Mouse (Mus musculus): ENCODE measurements at regions not wholly inside any gene's neighbourhood (a gene's known extent, or its start where the extent isn't known, plus 50 kb on each side); places are given as distances from the start of the nearest gene placed in this dataset.

DNA sequence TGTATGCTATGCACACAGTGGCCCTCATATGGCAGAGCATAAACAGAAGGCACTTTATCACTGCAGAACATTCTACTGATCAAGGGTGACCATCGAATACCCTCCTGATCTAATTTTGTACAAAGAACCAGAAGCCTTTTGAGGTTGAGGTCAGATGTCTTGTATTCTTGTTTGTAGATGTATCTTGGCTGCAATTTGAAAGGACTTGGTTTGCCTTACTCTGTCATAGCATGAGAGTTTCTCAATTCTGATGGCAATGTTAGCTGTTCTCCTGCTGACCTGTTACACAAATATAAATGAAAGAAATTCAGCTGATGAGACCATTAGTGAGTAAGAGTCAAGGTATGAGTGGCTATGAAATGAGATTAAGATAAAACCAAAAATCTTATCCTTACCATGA is 199.1 kb upstream of the Aldoart1 start:
- no peak for DNase-seq
- H3K4me3 ChIP-seq (replicated peaks; ENCODE audit: extremely low read depth, low read depth, low read length) = no peak overlapping the region
- no peak for TF ChIP-seq POLR2A (IDR thresholded peaks at IDR 0.05; ENCODE audit: borderline replicate concordance, extremely low read depth, low read depth, low read length)
- TF ChIP-seq CTCF (IDR thresholded peaks at IDR 0.05; ENCODE audit: insufficient read depth, low read length) = no peak
- peaks cover 6% of the 10 kb centered on the region for H3K4me1 ChIP-seq (ENCODE audit: control insufficient read depth, insufficient read depth, low read length)
- WGBS = 80% methylated on average over 1 of the region's 1 CpGs

DNA sequence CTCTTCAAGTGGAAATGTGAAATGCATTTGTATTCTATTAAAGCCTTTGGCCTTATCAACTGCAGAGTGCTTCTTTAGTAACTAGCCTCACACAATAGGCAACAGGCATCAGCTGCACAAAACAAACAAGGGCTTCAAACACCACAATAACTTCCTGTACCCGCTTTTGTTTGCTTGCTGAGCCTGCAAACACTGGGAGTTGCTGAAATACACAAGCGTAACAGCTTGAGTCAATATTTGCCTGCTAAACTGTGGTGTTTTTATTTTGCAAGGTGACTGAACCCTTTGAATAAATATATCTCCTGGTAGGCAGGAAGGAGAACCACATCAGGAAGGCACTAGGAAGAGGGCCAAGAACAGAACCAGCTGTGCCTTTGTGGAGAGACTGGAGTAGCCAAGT is 195.4 kb upstream of the Aldoart1 start:
- 30% methylated on average over 2 of the region's 2 CpGs for WGBS
- peak; percentile 5 for DNase-seq
- Histone ChIP-seq H3K4me1 (ENCODE audit: control insufficient read depth, insufficient read depth, low read length) (peaks cover 6% of the 10 kb centered on the region), H3K4me3 (replicated peaks; ENCODE audit: extremely low read depth, low read depth, low read length) (no peak overlapping the region)
- TF ChIP-seq CTCF (IDR thresholded peaks at IDR 0.05; ENCODE audit: insufficient read depth, low read length) (no peak), POLR2A (IDR thresholded peaks at IDR 0.05; ENCODE audit: borderline replicate concordance, extremely low read depth, low read depth, low read length) (no peak)

DNA sequence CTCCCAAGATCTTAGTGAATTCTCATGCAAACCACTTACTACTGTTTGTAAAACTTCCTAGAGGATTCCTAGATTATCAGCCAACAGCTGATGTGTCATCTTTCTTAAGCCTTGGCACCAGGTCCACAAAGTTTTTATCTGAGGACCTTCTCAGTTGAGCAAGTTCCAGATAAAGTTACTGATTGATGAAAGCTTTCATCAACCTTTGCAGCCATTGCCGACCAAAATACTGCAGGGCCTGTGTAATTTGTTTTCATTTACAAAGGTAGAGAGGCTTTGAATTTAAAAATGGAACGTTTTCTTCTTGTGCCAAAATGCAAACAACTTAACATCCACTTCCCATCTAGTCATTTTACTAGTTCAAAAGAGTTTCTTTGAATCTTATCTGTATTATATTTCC is 191.9 kb upstream of the Aldoart1 start:
- 11% methylated on average over 2 of the region's 2 CpGs for WGBS
- TF ChIP-seq CTCF (IDR thresholded peaks at IDR 0.05; ENCODE audit: insufficient read depth, low read length) = no peak
- TF ChIP-seq POLR2A (IDR thresholded peaks at IDR 0.05; ENCODE audit: borderline replicate concordance, extremely low read depth, low read depth, low read length) = no peak
- no peak overlapping the region for H3K4me3 ChIP-seq (replicated peaks; ENCODE audit: extremely low read depth, low read depth, low read length)
- H3K4me1 ChIP-seq (ENCODE audit: control insufficient read depth, insufficient read depth, low read length) = peaks cover 6% of the 10 kb centered on the region
- DNase-seq = no peak

DNA sequence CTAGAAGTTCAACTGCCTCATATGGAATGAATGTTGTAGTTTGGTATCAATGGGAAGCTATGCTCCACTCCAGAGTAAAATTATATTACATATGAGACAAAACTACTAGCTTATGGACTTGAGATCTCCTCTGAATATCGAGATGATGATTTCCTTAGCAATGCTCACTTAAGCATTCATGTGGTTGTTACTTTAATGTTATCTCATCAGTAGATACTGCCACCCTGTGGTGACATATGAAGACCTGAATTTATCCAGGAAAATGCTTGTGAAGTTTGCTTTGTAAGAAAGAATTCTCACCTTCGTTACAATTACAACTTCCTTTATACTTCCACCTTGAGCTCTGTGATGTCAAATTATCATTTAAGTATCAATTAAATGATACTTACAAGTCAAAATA is 190.2 kb upstream of the Aldoart1 start:
- H3K4me3 ChIP-seq (replicated peaks; ENCODE audit: extremely low read depth, low read depth, low read length) = no peak overlapping the region
- DNase-seq = no peak
- peaks cover 2% of the 10 kb centered on the region for H3K4me1 ChIP-seq (ENCODE audit: control insufficient read depth, insufficient read depth, low read length)
- TF ChIP-seq POLR2A (IDR thresholded peaks at IDR 0.05; ENCODE audit: borderline replicate concordance, extremely low read depth, low read depth, low read length) (no peak), CTCF (IDR thresholded peaks at IDR 0.05; ENCODE audit: insufficient read depth, low read length) (peak; percentile 25; the same call in 1 of the 2 replicates)
- 5% methylated on average over 2 of the region's 2 CpGs for WGBS

DNA sequence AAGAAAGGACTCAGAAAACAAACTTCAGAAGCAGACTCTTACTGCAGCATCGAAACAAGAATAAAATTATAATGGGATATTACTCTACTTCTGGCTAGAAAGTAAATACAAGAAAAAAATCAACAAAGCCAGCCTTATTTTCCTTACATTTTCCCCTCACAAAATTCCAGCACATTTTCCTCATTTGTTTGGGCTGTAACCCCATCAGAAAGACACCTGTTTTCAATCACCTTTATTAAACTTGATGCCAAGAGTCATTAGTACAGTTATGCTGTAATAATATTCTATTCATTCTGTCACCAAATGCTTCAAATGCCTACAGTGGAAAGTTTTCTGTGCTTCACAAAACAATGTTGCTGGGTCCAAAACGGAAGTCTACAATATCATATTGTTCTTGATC is 189.1 kb upstream of the Aldoart1 start:
- no peaks in the 10 kb centered on the region; the same call in 1 of the 2 replicates for H3K4me1 ChIP-seq (ENCODE audit: control insufficient read depth, insufficient read depth, low read length)
- WGBS = 81% methylated on average over 2 of the region's 2 CpGs
- no peak for DNase-seq
- no peak overlapping the region for H3K4me3 ChIP-seq (replicated peaks; ENCODE audit: extremely low read depth, low read depth, low read length)
- TF ChIP-seq POLR2A (IDR thresholded peaks at IDR 0.05; ENCODE audit: borderline replicate concordance, extremely low read depth, low read depth, low read length) = no peak
- TF ChIP-seq CTCF (IDR thresholded peaks at IDR 0.05; ENCODE audit: insufficient read depth, low read length) = no peak

DNA sequence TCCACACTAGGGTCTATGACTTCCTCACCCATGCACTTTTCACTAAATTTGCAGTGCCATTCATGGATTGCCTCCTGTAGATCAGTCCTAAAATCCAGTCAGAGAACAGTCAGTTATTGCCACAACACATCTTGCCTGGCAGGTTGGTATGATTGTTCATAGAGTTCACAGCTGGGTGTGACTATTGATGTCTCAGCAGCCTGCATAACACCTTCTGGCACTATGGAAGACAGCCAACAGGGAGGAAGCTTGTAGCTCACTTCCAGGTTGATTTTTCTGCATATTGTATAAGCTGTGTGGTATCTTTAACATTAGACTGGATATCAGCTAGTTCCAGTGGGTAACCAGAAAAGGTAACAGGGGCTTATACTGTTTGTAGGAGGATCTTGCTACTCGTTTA is 145.3 kb upstream of the Aldoart1 start:
- TF ChIP-seq CTCF (IDR thresholded peaks at IDR 0.05; ENCODE audit: insufficient read depth, low read length) (no peak), POLR2A (IDR thresholded peaks at IDR 0.05; ENCODE audit: borderline replicate concordance, extremely low read depth, low read depth, low read length) (no peak)
- DNase-seq = no peak
- Histone ChIP-seq H3K4me1 (ENCODE audit: control insufficient read depth, insufficient read depth, low read length) (no peaks in the 10 kb centered on the region), H3K4me3 (replicated peaks; ENCODE audit: extremely low read depth, low read depth, low read length) (no peak overlapping the region)
- WGBS = 65% methylated on average over 1 of the region's 1 CpGs

DNA sequence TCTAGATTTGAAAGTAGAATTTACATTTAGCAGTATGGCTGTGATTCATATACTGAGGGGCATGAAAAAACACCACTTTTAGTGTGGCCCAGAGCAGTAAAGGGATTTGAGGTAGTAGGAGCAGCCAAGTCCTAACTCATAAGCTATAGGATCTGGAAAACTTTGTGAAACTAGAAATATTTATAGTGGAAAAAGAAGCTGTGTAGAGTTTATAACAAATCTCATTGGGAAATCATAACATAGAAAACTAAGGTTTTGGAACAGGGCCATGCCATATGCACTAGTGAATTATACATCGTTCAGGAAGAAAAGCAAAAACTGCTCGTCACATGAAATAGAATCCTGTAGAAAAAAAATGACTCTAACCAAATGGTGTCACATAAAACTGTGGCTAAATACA is 143.7 kb upstream of the Aldoart1 start:
- 63% methylated on average over 2 of the region's 2 CpGs for WGBS
- no peaks in the 10 kb centered on the region for H3K4me1 ChIP-seq (ENCODE audit: control insufficient read depth, insufficient read depth, low read length)
- no peak for DNase-seq
- H3K4me3 ChIP-seq (replicated peaks; ENCODE audit: extremely low read depth, low read depth, low read length) = no peak overlapping the region
- no peak for TF ChIP-seq CTCF (IDR thresholded peaks at IDR 0.05; ENCODE audit: insufficient read depth, low read length)
- no peak for TF ChIP-seq POLR2A (IDR thresholded peaks at IDR 0.05; ENCODE audit: borderline replicate concordance, extremely low read depth, low read depth, low read length)

DNA sequence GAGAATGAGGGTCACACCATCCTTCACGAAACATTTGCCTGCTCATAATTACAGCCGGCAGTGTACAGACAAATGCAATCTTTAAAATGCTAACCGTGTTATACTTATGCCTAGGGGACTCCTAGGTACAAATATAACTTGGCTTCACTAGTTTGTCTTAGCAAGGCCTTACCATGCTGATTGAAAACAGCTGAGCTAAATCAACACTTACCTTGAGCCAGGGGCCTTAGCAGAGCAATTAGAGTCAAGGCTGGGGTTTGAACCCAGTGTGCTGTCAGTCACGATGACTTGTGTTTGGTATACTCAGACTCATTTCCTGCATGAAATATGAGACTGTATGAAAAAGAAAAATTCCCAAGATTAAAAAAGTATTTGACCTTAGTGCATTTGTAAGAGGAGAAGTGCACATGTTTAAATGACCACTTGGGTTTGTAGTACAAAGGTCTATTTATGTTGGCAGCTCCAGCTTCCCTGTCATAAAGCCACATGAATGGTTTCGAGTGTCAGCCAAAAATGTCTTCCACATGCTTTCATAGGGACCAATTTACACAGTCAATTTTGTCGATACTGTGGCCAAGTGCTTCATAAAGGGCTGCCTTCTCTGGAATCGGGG is 94.0 kb upstream of the Aldoart1 start:
- TF ChIP-seq POLR2A (IDR thresholded peaks at IDR 0.05; ENCODE audit: borderline replicate concordance, extremely low read depth, low read depth, low read length) = no peak
- TF ChIP-seq CTCF (IDR thresholded peaks at IDR 0.05; ENCODE audit: insufficient read depth, low read length) = no peak
- Histone ChIP-seq H3K4me1 (ENCODE audit: control insufficient read depth, insufficient read depth, low read length) (no peaks in the 10 kb centered on the region), H3K4me3 (replicated peaks; ENCODE audit: extremely low read depth, low read depth, low read length) (no peak overlapping the region)
- WGBS = 53% methylated on average over 7 of the region's 7 CpGs
- peak; percentile 2 for DNase-seq

DNA sequence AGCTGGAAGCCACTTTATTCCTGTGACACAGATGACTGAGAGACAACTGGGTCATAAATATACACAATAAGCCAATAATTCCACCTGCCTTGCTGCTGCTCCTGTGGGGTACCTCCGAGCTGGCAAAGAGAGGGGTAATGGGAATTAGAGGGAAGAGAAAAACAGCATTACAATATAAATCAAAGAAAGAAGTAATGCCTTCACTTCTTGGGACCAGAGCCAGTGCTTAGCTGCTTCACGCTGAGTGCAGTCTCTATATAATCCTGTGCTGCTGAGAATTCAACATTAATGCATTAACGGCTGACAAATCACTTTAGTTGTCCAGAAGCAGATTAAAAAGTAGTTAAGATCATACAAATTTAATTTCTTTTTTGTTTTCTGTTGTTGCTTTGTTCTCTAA is 71.0 kb upstream of the Aldoart1 start:
- Histone ChIP-seq H3K4me3 (replicated peaks; ENCODE audit: extremely low read depth, low read depth, low read length) (no peak overlapping the region), H3K4me1 (ENCODE audit: control insufficient read depth, insufficient read depth, low read length) (no peaks in the 10 kb centered on the region)
- TF ChIP-seq POLR2A (IDR thresholded peaks at IDR 0.05; ENCODE audit: borderline replicate concordance, extremely low read depth, low read depth, low read length) = no peak
- TF ChIP-seq CTCF (IDR thresholded peaks at IDR 0.05; ENCODE audit: insufficient read depth, low read length) = no peak
- 72% methylated on average over 3 of the region's 3 CpGs for WGBS
- DNase-seq = no peak

DNA sequence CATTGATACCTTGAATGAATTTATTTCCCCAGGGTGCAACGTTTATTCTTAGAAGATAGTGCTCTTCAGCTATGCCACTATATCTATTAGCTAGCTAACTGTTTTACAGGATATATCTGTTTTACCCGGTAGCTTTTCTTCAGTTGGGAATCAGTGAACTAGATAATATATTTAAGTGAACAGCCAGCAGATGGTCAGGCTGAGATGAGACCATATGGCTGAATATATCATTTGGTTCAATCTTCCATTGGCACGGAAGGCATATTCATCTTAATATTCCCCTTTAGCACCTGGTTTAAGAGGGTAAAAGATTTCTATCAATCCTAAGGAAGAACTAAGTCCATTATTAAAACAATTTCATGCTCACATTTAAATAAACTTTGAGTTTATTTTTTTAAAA is 62.6 kb upstream of the Aldoart1 start:
- TF ChIP-seq POLR2A (IDR thresholded peaks at IDR 0.05; ENCODE audit: borderline replicate concordance, extremely low read depth, low read depth, low read length) (no peak), CTCF (IDR thresholded peaks at IDR 0.05; ENCODE audit: insufficient read depth, low read length) (no peak)
- WGBS = 81% methylated on average over 3 of the region's 3 CpGs
- DNase-seq = no peak
- H3K4me1 ChIP-seq (ENCODE audit: control insufficient read depth, insufficient read depth, low read length) = no peaks in the 10 kb centered on the region
- H3K4me3 ChIP-seq (replicated peaks; ENCODE audit: extremely low read depth, low read depth, low read length) = no peak overlapping the region

Data from lung, adult 2 months (tissue).